ENCODE assay signal across 24 mouse cellular contexts in genomic region chr14:34289259-34290015, GRCm38 (mm10).
"Had no signal": no experiment of that assay in that cellular context is flagged by ENCODE, and none has a peak within 500 bp of the region (broad histone marks: within the 10 kb centered on the region; RNA-seq: fewer than 3 reads in every experiment).

No protein-coding gene starts in this region.

- ATAC-seq: liver, postnatal 0 days; lung, postnatal 0 days; midbrain, embryonic 16.5 days had no signal

- H3K9me3 ChIP-seq: lung, embryonic 15.5 days; megakaryocyte, embryonic 14.5 days; midbrain, embryonic 10.5 days; midbrain, embryonic 12.5 days; neural tube, embryonic 13.5 days; neural tube, embryonic 15.5 days; stomach, embryonic 15.5 days had no signal

- H3K27ac ChIP-seq: lung, embryonic 15.5 days; macrophage; midbrain, embryonic 10.5 days; midbrain, embryonic 12.5 days; neural tube, embryonic 13.5 days; neural tube, embryonic 15.5 days; stomach, embryonic 15.5 days; stomach, postnatal 0 days had no signal

- H3K9ac ChIP-seq: liver, postnatal 0 days; lung, embryonic 15.5 days; midbrain, embryonic 12.5 days; neural tube, embryonic 13.5 days; neural tube, embryonic 15.5 days; stomach, embryonic 15.5 days had no signal

- H3K27me3 ChIP-seq: lung, embryonic 15.5 days; megakaryocyte, embryonic 14.5 days; midbrain, embryonic 12.5 days; neural tube, embryonic 13.5 days; neural tube, embryonic 15.5 days; stomach, embryonic 15.5 days had no signal

- H3K36me3 ChIP-seq: lung, embryonic 15.5 days; midbrain, embryonic 10.5 days; midbrain, embryonic 12.5 days; neural tube, embryonic 13.5 days; neural tube, embryonic 15.5 days; stomach, embryonic 15.5 days had no signal

- H3K4me1 ChIP-seq: lung, embryonic 15.5 days; megakaryocyte, embryonic 14.5 days; midbrain, embryonic 10.5 days; midbrain, embryonic 12.5 days; neural tube, embryonic 13.5 days; neural tube, embryonic 15.5 days; stomach, embryonic 15.5 days had no signal

- H3K4me2 ChIP-seq: lung, embryonic 15.5 days; midbrain, embryonic 12.5 days; neural tube, embryonic 13.5 days; neural tube, embryonic 15.5 days; stomach, embryonic 15.5 days had no signal

- DNase-seq: liver, postnatal 0 days; lung, adult 2 months; lung, postnatal 14 days; lung, postnatal 36 days; midbrain, embryonic 14.5 days; retina, postnatal 1 day; right cerebral cortex, adult 18-20 months; right cerebral cortex, postnatal 25 days; right cerebral cortex, postnatal 4 days; thymus, adult 2 months; thymus, postnatal 25 days; thymus, postnatal 4 days had no signal

- H3K4me3 ChIP-seq: lung, embryonic 15.5 days; megakaryocyte, embryonic 14.5 days; midbrain, embryonic 10.5 days; midbrain, embryonic 12.5 days; myocyte; neural tube, embryonic 13.5 days; neural tube, embryonic 15.5 days; stomach, embryonic 15.5 days had no signal
